Mouse (Mus musculus) gastrocnemius, postnatal 10 days (tissue): ENCODE measurements around the gene Elf5. TPM values are rescaled to one million over a fixed set of nuclear protein-coding genes. Genes with fewer than 3 reads are reported as not detected.

Experiments
- DNase-seq: peaks from one replicate; pipeline ENCODE4 v3.0.0; 2021; ENCODE audit warnings: mixed read lengths
- total RNA-seq, 2 experiments: library from RNA; stranded (reverse); gene quantifications; 2 replicates each; pipeline ENCODE4 v1.2.3; 2021

Elf5 gene
- total RNA-seq, 2 experiments from 2014 or later, result not detected

- no peak for DNase-seq
These were observed 25.0 kb downstream of the Elf5 start for GRCm38 (mm10) chr2:103436534-103436933.

DNA sequence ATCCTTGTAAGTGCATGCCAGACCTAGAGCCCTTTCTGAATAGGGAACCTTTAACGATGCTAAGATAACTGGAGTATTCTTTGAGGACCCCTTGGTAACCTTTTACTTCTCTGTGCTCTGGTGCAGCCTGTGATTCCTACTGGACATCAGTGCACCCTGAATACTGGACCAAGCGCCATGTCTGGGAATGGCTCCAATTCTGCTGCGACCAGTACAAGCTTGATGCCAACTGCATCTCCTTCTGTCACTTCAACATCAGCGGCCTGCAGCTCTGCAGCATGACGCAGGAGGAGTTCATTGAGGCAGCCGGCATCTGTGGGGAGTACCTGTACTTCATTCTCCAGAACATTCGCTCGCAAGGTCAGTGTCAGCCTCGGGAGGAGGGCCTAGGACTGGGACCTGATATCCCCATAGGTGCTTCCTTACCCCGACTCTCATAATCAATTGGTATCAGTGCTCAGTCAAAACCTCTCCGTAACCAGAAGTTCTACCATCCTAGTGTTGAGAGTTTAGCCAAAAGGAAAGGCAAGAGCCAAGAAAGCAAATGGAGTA, 27.7 kb downstream of the Elf5 start:
- no peak for DNase-seq

DNA sequence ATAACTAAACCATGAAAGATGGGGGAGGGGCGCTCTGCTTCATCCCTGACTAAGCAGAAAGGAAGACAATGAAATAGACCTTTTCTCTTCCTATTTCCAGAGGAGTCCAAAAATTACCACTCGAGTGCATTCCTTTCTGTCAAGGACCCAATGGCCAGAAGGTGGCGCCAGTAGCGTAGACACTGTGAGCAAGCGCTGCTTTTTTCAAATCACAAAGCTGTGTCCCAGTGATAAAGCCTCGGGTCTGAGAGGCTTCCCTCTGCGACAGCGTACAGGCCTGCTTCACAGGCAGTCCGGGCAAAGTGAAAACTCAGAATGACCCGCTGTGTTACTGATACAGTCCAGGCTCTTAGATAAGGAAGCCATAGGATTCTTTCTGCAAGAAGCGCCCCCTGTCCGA, 28.2 kb downstream of the Elf5 start:
- DNase-seq, result peak; percentile 84

GRCm38 (mm10) chr2:103445776-103446175, 34.3 kb downstream of the Elf5 start:
- peak; percentile 38 for DNase-seq

- DNase-seq, result no peak
These were observed 34.8 kb downstream of the Elf5 start for GRCm38 (mm10) chr2:103446326-103446725.

GRCm38 (mm10) chr2:103448947-103449560, 37.6 kb downstream of the Elf5 start:
- no peak for DNase-seq

DNA sequence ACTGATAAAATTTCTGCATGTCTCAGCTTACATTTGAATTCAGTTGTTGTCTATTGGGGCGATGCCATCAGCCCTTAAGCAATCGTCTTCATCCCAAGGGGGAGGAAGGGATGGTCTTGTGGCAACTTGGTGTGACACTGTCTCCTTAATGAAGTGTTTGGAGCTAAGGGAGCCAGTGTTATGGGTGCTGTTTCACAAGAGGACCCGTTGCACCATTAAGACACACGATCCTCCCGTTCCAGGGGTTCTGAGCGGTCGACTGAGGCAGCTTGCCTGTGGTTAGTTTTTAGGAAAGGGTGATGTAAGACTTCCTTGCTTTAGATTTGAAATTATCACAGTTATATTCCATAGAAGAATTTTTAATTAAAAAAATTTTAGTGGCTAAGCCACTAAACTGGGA, 38.3 kb downstream of the Elf5 start:
- no peak for DNase-seq

GRCm38 (mm10) chr2:103450267-103450666, 38.8 kb downstream of the Elf5 start:
- no peak for DNase-seq

GRCm38 (mm10) chr2:103452550-103452949, 41.1 kb downstream of the Elf5 start:
- DNase-seq, result no peak

GRCm38 (mm10) chr2:103455748-103456147, 44.3 kb downstream of the Elf5 start:
- no peak for DNase-seq

DNA sequence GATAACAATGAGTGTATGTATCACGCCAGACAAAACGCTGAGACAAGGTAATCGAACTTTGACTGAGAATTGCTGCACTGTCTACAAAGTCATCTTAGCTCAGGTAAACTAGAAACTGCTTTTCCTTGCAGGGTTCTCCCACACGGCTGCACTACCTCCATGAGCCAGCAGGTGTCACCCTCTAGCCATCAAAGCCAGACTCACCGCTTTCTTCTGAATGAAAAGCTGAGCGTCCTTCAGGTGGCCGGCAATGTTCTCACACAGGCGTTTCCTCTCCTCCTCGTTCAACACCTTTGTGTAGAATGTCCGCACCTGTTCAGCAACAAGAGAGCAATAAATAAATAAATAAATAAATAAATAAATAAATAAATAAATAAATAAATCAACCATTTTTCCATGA, 45.2 kb downstream of the Elf5 start:
- DNase-seq, result peak; percentile 83

DNA sequence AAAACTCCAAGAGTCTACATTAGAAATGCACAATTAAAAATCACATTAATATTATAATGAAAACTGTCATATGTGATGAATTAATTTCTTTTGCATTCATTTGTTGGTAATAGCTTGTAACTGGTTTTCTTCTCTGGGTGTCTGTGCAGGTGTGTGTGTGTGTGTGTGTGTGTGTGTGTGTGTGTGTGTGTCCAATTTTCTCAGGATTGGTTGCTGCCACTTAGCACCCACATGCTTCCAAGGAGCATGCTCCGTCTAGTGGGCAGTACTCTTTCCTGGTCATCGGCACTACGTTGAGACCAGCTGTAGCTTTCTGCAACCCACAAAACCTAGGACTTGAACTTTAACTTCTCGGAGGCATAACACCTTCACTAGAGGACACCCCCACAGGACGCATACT, 45.6 kb downstream of the Elf5 start:
- DNase-seq, result no peak

DNA sequence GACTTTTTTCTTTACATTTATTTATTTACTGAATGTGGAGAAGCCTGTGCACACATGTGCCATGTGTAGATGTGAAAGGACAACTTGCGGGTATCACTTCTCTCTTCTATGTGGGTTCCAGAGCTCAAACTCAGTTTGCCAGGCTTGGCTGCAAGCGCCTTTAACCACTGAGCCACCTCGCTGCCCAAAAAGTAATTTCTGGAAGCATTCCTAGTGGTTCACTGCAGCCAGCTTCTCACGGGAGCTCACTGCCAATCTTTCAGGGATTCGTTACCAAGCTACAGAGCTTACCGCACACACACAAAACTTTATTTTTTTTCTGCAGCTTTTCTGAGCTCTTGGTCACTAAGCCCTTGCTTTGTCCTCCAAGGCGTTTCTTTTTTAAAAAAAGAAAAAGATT, 46.1 kb downstream of the Elf5 start:
- DNase-seq, result no peak

GRCm38 (mm10) chr2:103459069-103459468, 47.6 kb downstream of the Elf5 start:
- no peak for DNase-seq

GRCm38 (mm10) chr2:103461210-103461609, 49.7 kb downstream of the Elf5 start:
- no peak for DNase-seq

DNA sequence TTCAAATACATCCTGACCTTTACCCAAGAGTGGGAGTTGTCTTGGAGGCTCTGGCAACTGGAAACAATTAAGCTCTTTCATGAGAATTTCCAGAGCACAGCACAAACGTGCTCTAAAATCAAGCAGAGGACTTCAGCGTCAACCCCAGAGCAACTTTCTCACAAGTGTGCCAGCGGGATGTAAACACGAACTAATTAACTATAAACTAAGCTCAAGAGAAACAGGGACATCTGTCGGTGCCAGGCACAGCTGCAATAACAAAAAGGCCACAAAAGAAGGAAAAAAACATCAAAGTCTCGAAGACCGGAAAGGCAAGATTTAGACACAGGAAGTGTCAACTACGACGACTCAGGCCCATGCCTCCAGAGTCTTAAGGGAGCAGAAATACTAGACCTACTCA, 50.3 kb downstream of the Elf5 start:
- DNase-seq, result no peak

- DNase-seq, result no peak
These were observed 51.3 kb downstream of the Elf5 start for GRCm38 (mm10) chr2:103462746-103463145.

DNA sequence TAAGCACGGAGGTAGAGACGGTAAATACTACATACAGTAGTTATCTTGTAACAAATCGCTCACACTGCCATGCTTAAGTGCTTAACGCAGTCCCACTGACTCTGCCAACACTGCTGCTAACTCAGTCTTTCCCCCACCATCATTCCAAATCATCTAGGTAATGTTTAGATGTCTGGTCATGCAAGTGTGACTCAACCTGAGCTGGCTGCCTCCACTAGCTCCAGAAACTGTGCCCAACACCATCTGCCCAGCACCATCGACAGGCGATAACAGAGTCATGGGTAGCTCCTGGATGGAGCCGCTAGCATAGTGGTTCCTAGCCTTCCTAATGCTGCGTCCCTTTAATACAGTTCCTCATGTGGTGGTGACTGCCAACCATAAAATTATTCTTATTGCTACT, 53.0 kb downstream of the Elf5 start:
- DNase-seq, result no peak

DNA sequence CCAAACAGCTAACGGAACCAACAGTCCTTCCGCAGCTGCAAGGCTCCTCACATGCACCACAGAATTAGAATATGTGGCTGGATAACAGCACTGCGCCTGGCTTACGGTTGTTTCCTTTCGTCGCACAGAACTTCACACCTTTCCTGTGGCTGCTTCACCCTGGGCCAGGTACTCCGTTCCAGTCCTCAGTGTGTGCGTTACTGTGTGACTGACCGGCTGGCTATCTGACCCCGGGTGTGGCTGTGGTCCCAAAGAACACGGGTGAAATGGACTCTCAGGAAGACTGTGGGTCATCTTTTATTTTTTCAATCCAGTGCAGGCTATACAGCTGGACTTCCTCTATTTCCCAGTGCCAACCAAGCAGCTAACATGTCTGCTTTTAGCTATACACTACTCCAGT, 53.9 kb downstream of the Elf5 start:
- DNase-seq, result no peak

DNA sequence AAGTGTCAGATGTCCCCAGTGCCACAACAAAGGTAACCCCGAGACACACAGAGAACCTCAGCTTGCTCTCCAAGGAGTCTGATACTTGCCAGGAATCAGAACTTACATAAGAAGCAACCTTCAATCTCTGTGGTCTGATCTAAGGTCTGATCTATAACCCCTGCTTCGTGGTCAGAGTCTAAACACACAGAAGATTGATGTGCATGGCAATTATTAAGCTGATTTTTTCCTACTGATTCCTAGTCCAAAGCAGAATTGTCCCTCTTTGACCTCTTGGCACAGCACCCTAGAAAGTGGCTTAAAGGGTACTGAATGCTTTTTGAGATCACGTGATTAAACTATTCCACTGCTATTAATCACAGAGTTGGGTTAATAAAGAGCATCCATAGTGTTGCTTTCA, 54.8 kb downstream of the Elf5 start:
- DNase-seq, result no peak

GRCm38 (mm10) chr2:103466984-103467588, 55.6 kb downstream of the Elf5 start:
- DNase-seq, result no peak

GRCm38 (mm10) chr2:103473362-103473761, 61.9 kb downstream of the Elf5 start:
- no peak for DNase-seq

- DNase-seq, result no peak
These were observed 64.7 kb downstream of the Elf5 start for GRCm38 (mm10) chr2:103476180-103476579.

DNA sequence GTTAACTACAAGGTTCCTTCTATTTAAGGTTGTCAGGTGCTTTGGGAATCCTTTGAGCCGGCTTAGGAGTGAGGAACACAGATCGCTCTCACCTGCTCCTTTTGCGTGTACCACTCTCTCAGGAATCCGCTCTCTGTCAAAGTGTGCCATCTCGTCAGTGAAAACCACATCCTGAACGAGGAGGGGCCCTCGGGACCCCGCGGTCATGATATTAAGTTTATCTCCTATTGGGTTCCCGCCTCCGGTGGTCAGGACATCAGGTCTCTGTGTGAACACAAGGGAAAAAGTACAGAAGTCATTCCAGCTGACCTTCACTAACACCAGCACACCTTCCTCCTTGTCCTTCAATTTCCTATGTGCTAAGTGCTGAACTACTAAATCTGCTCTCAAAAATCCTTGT, 65.2 kb downstream of the Elf5 start:
- DNase-seq, result no peak
